Mouse (Mus musculus): ENCODE data around the gene Defb20. TPM values are rescaled to one million over a fixed set of nuclear protein-coding genes. Genes with fewer than 3 reads are reported as not detected.
"Not testable (repeated sequence)": the region's sequence is repeated elsewhere in the genome, so short reads cannot be mapped to it uniquely, and the experiment has no call there.

Defb20 gene
- total RNA-seq (2015) = not detected in 2 replicates
- not detected in 2 replicates for total RNA-seq (2017)

GRCm38 (mm10) chr2:152476763-152477162 lies at the start of gene Defb20:
Gene Defb20, plus strand, starts transcription at chr2:152477063.
- no peak for ATAC-seq (ENCODE audit: poor library complexity, severe bottlenecking)

GRCm38 (mm10) chr2:152427493-152427892 lies 49.4 kb upstream of the Defb20 start:
- no peak for ATAC-seq (ENCODE audit: poor library complexity, severe bottlenecking)

GRCm38 (mm10) chr2:152428481-152428880 lies 48.4 kb upstream of the Defb20 start:
- not testable (repeated sequence) for ATAC-seq (ENCODE audit: poor library complexity, severe bottlenecking)

- ATAC-seq (ENCODE audit: poor library complexity, severe bottlenecking) = no peak
These were observed 40.4 kb upstream of the Defb20 start for GRCm38 (mm10) chr2:152436405-152436901.

GRCm38 (mm10) chr2:152436983-152437860 lies 39.6 kb upstream of the Defb20 start:
- ATAC-seq (ENCODE audit: poor library complexity, severe bottlenecking) = peak; percentile 94

- no peak for ATAC-seq (ENCODE audit: poor library complexity, severe bottlenecking)
These were observed 37.9 kb upstream of the Defb20 start for GRCm38 (mm10) chr2:152438963-152439362.

- ATAC-seq (ENCODE audit: poor library complexity, severe bottlenecking) = no peak
These were observed 37.0 kb upstream of the Defb20 start for GRCm38 (mm10) chr2:152439833-152440232.

GRCm38 (mm10) chr2:152442322-152442721 lies 34.5 kb upstream of the Defb20 start:
- no peak for ATAC-seq (ENCODE audit: poor library complexity, severe bottlenecking)

GRCm38 (mm10) chr2:152443281-152443680 lies 33.6 kb upstream of the Defb20 start:
- no peak for ATAC-seq (ENCODE audit: poor library complexity, severe bottlenecking)

- no peak for ATAC-seq (ENCODE audit: poor library complexity, severe bottlenecking)
These were observed 30.2 kb upstream of the Defb20 start for GRCm38 (mm10) chr2:152446642-152447041.

- ATAC-seq (ENCODE audit: poor library complexity, severe bottlenecking) = no peak
These were observed 29.4 kb upstream of the Defb20 start for GRCm38 (mm10) chr2:152447461-152447860.

- no peak for ATAC-seq (ENCODE audit: poor library complexity, severe bottlenecking)
These were observed 26.6 kb upstream of the Defb20 start for GRCm38 (mm10) chr2:152450241-152450640.

- no peak for ATAC-seq (ENCODE audit: poor library complexity, severe bottlenecking)
These were observed 24.6 kb upstream of the Defb20 start for GRCm38 (mm10) chr2:152452101-152452781.

- no peak for ATAC-seq (ENCODE audit: poor library complexity, severe bottlenecking)
These were observed 17.6 kb upstream of the Defb20 start for GRCm38 (mm10) chr2:152459241-152459640.

GRCm38 (mm10) chr2:152464570-152465150 lies 12.2 kb upstream of the Defb20 start, which contains the start of gene Defb23:
Gene Defb23, minus strand, starts transcription at chr2:152464620.
- ATAC-seq (ENCODE audit: poor library complexity, severe bottlenecking) = no peak

GRCm38 (mm10) chr2:152470973-152471372 lies 5.9 kb upstream of the Defb20 start:
- ATAC-seq (ENCODE audit: poor library complexity, severe bottlenecking) = no peak; the same call in 1 of the 2 replicates

GRCm38 (mm10) chr2:152472434-152472833 lies 4.4 kb upstream of the Defb20 start:
- no peak for ATAC-seq (ENCODE audit: poor library complexity, severe bottlenecking)

GRCm38 (mm10) chr2:152480881-152481280 lies 4.0 kb downstream of the Defb20 start:
- no peak for ATAC-seq (ENCODE audit: poor library complexity, severe bottlenecking)

GRCm38 (mm10) chr2:152481726-152482125 lies 4.9 kb downstream of the Defb20 start:
- ATAC-seq (ENCODE audit: poor library complexity, severe bottlenecking) = no peak

- ATAC-seq (ENCODE audit: poor library complexity, severe bottlenecking) = no peak
These were observed 10.2 kb downstream of the Defb20 start for GRCm38 (mm10) chr2:152487024-152487423.

- ATAC-seq (ENCODE audit: poor library complexity, severe bottlenecking) = no peak
These were observed 13.2 kb downstream of the Defb20 start, which contains the start of gene Defb22 for GRCm38 (mm10) chr2:152490038-152490437. Gene Defb22, minus strand, starts transcription at chr2:152490138.
